Mouse (Mus musculus): ENCODE measurements around the gene Chchd6. TPM values are rescaled to one million over a fixed set of nuclear protein-coding genes. Genes with fewer than 3 reads are reported as not detected.

The Chchd6 gene
- polyA plus RNA-seq, 1 experiment from 2014 or later = 57.2 TPM

- Histone ChIP-seq H3K9ac (ENCODE audit: low read depth, low read length) (no peak overlapping the region), H3K27me3 (ENCODE audit: insufficient read depth, low read length) (no peaks in the 10 kb centered on the region), H3K4me2 (ENCODE audit: low read length) (no peak overlapping the region), H3K27ac (no peak overlapping the region), H3K36me3 (ENCODE audit: insufficient read depth, low read length) (no peaks in the 10 kb centered on the region), H3K4me3 (replicated peaks; ENCODE audit: low read depth, low read length) (no peak overlapping the region), H3K9me3 (replicated peaks; ENCODE audit: low read length) (no peaks in the 10 kb centered on the region), H3K4me1 (replicated peaks; ENCODE audit: insufficient read depth, low read length) (0 out of 2 replicates have a peak, but pooled peaks cover 4% of the 10 kb centered on the region)
- ATAC-seq (replicated peaks; ENCODE audit: low FRiP score, low read depth) (no peak), DNase-seq (ENCODE audit: low spot score) (no peak)
- 85% methylated on average over 3 of the region's 3 CpGs for WGBS
- TF ChIP-seq CTCF (IDR thresholded peaks at IDR 0.05; ENCODE audit: low read depth) = no peak
These were observed 3.4 kb downstream of the Chchd6 start for GRCm38 (mm10) chr6:89592016-89592415.

DNA sequence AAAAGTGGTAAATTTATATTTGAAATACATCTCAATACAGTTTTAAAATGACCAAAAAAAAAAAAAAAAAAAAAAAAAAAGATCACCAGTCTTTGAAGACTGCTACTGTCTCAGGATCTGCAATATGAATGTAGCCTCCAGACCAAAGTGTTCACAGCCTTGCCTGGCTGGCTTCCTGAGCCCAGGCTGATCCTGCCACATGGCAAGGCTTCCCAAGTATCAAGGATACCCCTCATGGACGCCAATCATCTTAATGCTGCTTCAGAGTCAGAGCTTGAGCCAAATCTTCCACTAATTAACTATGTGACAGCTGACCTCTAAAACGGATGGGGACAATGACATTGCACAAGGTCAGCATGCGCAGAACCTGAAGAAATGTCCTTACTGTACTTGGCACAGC, 3.9 kb downstream of the Chchd6 start:
- WGBS = 74% methylated on average over 3 of the region's 3 CpGs
- no peak for ATAC-seq (replicated peaks; ENCODE audit: low FRiP score, low read depth)
- no peak for TF ChIP-seq CTCF (IDR thresholded peaks at IDR 0.05; ENCODE audit: low read depth)

DNA sequence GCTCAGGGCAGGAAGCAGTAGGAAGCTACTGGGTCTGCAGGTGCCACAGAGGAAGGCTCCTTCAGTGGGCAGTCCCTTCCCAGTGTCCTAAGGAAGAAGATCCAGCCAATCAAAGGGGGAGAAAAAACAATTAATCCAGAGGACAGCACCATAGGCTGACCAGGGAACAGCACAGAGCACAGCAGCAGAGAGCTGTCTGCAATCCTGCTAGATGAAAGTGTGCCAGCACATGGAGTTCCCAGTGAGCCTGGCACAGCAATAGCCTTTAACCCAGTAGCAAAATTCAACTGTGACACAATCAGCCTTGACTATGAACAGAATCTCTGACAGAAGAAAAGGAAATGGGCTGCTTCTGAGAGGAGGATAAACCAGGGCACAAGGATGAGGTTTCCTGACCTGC, 9.8 kb downstream of the Chchd6 start:
- Histone ChIP-seq H3K36me3 (ENCODE audit: insufficient read depth, low read length) (no peaks in the 10 kb centered on the region), H3K27me3 (ENCODE audit: insufficient read depth, low read length) (no peaks in the 10 kb centered on the region), H3K9ac (ENCODE audit: low read depth, low read length) (no peak overlapping the region), H3K4me3 (replicated peaks; ENCODE audit: low read depth, low read length) (no peak overlapping the region), H3K4me2 (ENCODE audit: low read length) (no peak overlapping the region), H3K9me3 (replicated peaks; ENCODE audit: low read length) (no peaks in the 10 kb centered on the region), H3K4me1 (replicated peaks; ENCODE audit: insufficient read depth, low read length) (no peaks in the 10 kb centered on the region), H3K27ac (no peak overlapping the region)
- ATAC-seq (replicated peaks; ENCODE audit: low FRiP score, low read depth) (no peak), DNase-seq (ENCODE audit: low spot score) (no peak)
- TF ChIP-seq CTCF (IDR thresholded peaks at IDR 0.05; ENCODE audit: low read depth) = no peak

More for the DNA sequence above, 3.9 kb downstream of the Chchd6 start:
- Histone ChIP-seq H3K27ac (no peak overlapping the region), H3K4me1 (replicated peaks; ENCODE audit: insufficient read depth, low read length) (0 out of 2 replicates have a peak, but pooled peaks cover 4% of the 10 kb centered on the region), H3K4me3 (replicated peaks; ENCODE audit: low read depth, low read length) (no peak overlapping the region), H3K36me3 (ENCODE audit: insufficient read depth, low read length) (no peaks in the 10 kb centered on the region), H3K9me3 (replicated peaks; ENCODE audit: low read length) (no peaks in the 10 kb centered on the region), H3K4me2 (ENCODE audit: low read length) (no peak overlapping the region), H3K9ac (ENCODE audit: low read depth, low read length) (no peak overlapping the region), H3K27me3 (ENCODE audit: insufficient read depth, low read length) (no peaks in the 10 kb centered on the region)
- DNase-seq (ENCODE audit: low spot score) = no peak

- Histone ChIP-seq H3K9me3 (replicated peaks; ENCODE audit: low read length) (no peaks in the 10 kb centered on the region), H3K4me1 (replicated peaks; ENCODE audit: insufficient read depth, low read length) (no peaks in the 10 kb centered on the region), H3K27ac (no peak overlapping the region), H3K9ac (ENCODE audit: low read depth, low read length) (no peak overlapping the region), H3K27me3 (ENCODE audit: insufficient read depth, low read length) (no peaks in the 10 kb centered on the region), H3K4me3 (replicated peaks; ENCODE audit: low read depth, low read length) (no peak overlapping the region), H3K36me3 (ENCODE audit: insufficient read depth, low read length) (no peaks in the 10 kb centered on the region), H3K4me2 (ENCODE audit: low read length) (no peak overlapping the region)
- DNase-seq (ENCODE audit: low spot score) = peak; percentile 63
- 18% methylated on average over 5 of the region's 5 CpGs for WGBS
- TF ChIP-seq CTCF (IDR thresholded peaks at IDR 0.05; ENCODE audit: low read depth) = no peak
- no peak; the same call in 1 of the 2 replicates for ATAC-seq (replicated peaks; ENCODE audit: low FRiP score, low read depth)
These were observed 10.6 kb downstream of the Chchd6 start for GRCm38 (mm10) chr6:89584634-89585409.

GRCm38 (mm10) chr6:89583170-89583569, 12.3 kb downstream of the Chchd6 start:
- Histone ChIP-seq H3K9ac (ENCODE audit: low read depth, low read length) (no peak overlapping the region), H3K4me3 (replicated peaks; ENCODE audit: low read depth, low read length) (no peak overlapping the region), H3K27ac (no peak overlapping the region), H3K4me1 (replicated peaks; ENCODE audit: insufficient read depth, low read length) (no peaks in the 10 kb centered on the region), H3K9me3 (replicated peaks; ENCODE audit: low read length) (no peaks in the 10 kb centered on the region), H3K36me3 (ENCODE audit: insufficient read depth, low read length) (no peaks in the 10 kb centered on the region), H3K4me2 (ENCODE audit: low read length) (no peak overlapping the region), H3K27me3 (ENCODE audit: insufficient read depth, low read length) (no peaks in the 10 kb centered on the region)
- DNase-seq (ENCODE audit: low spot score) (no peak), ATAC-seq (replicated peaks; ENCODE audit: low FRiP score, low read depth) (no peak)
- WGBS = 85% methylated on average over 3 of the region's 3 CpGs
- TF ChIP-seq CTCF (IDR thresholded peaks at IDR 0.05; ENCODE audit: low read depth) = no peak

DNA sequence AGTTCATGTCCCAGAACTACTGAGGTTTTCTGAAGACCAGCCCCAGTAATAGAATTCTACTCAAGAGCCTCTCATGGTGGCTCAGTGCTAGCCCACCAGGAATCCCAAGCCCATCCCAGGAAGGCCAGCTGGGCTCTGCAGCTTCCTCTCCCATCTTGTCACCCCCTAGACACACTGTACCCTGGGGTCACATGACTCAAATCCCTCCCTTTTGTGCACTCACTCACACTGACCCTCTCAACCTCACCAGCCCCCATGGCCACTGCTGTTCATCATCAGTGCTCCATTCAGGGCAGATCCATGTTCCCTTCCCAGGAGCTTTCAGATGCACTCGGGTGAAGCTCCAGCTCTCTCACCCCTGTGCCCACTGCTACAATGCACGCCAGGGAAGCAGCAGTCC, 20.8 kb downstream of the Chchd6 start:
- no peak overlapping the region for H3K27ac ChIP-seq
- no peak for ATAC-seq (replicated peaks; ENCODE audit: low FRiP score, low read depth)
- H3K9me3 ChIP-seq (replicated peaks; ENCODE audit: low read length) = no peaks in the 10 kb centered on the region
- WGBS = 42% methylated on average over 2 of the region's 2 CpGs
- TF ChIP-seq CTCF (IDR thresholded peaks at IDR 0.05; ENCODE audit: low read depth) = no peak
- no peak overlapping the region for H3K4me3 ChIP-seq (replicated peaks; ENCODE audit: low read depth, low read length)
- no peak for DNase-seq (ENCODE audit: low spot score)
- no peak overlapping the region for H3K4me2 ChIP-seq (ENCODE audit: low read length)
- H3K27me3 ChIP-seq (ENCODE audit: insufficient read depth, low read length) = no peaks in the 10 kb centered on the region
- no peaks in the 10 kb centered on the region for H3K36me3 ChIP-seq (ENCODE audit: insufficient read depth, low read length)
- no peak overlapping the region for H3K9ac ChIP-seq (ENCODE audit: low read depth, low read length)
- H3K4me1 ChIP-seq (replicated peaks; ENCODE audit: insufficient read depth, low read length) = no peaks in the 10 kb centered on the region

Data from kidney, postnatal 0 days (tissue).